Mouse (Mus musculus): Measurements from ENCODE around the gene 4933402E13Rik. TPM values are rescaled to one million over a fixed set of nuclear protein-coding genes. Genes with fewer than 3 reads are reported as not detected.

4933402E13Rik gene
- total RNA-seq (2021), result not detected
- long read RNA-seq, result 0 reads

- DNase-seq (ENCODE audit: low spot score in 2 of 2), result no peak
Observed at GRCm38 (mm10) chrX:62283199-62283598, at the start of gene 4933402E13Rik. TSS of gene 4933402E13Rik (plus strand) at chrX:62283499.

Other genes with a start within 250 kb of the 4933402E13Rik start
- gene 4931400O07Rik, start 184.5 kb downstream of the 4933402E13Rik start, total RNA-seq (2021), result not detected